Mouse (Mus musculus): ENCODE data around the gene Ddx28.

Ddx28 gene

DNA sequence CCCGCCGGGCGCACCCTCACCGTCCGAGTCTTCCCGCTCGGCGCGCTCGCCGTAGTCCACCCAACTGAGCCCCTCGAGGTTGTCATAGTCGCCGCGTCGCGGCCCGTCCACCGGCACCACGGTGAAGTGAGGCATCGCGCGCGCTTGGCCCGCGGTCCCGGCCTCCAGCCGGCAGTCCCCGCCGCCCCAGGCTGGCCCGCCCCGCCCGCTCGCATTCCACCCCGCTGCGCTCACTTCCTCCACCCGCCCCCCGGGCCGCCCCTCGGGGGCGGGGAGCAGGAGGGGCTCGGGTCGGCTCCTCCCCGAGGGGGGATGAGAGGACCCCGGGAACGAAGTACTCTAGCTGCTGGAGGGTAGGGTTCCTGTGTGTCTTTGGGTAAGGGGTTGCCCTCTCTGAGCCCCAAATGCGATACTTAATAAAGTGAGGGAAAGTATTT is 45.8 kb downstream of the Ddx28 start, which contains the start of gene Slc12a4:
Gene Slc12a4 (minus strand): TSS at position 193 of the 437 bp plus-strand sequence.
- DNase-seq (ENCODE audit: low spot score): no peak

DNA sequence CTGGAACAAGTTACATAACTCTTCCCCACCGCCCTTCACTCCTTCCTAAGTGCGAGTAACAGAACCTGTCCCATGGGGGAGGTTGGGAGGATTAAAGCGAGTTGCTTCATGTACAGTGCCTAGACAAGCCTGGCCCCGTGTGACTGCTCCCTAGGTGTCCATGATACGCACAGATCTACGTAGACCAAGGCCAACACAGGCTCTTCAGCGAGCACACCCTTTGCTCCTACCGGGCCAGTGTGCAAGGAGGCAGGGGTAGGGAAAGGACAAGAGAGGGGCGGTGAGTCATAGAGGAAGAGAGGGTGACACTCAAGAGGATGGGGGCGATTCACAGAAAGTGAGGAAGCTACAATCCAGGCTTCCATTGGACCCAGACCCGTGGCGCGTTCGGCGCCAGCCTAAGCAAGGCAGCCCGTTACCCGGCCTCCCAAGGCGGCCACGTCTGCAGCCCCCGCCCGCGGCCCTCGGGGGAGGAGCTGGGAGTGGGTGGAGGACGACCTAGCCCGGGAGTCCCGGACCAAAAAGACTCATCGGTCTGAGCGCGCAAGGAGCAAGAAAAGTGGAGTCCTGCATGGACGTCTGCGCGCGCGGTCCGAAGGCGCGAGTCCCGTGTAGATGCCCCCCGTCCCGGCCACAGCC is 46.3 kb downstream of the Ddx28 start:
- DNase-seq (ENCODE audit: low spot score): no peak

DNA sequence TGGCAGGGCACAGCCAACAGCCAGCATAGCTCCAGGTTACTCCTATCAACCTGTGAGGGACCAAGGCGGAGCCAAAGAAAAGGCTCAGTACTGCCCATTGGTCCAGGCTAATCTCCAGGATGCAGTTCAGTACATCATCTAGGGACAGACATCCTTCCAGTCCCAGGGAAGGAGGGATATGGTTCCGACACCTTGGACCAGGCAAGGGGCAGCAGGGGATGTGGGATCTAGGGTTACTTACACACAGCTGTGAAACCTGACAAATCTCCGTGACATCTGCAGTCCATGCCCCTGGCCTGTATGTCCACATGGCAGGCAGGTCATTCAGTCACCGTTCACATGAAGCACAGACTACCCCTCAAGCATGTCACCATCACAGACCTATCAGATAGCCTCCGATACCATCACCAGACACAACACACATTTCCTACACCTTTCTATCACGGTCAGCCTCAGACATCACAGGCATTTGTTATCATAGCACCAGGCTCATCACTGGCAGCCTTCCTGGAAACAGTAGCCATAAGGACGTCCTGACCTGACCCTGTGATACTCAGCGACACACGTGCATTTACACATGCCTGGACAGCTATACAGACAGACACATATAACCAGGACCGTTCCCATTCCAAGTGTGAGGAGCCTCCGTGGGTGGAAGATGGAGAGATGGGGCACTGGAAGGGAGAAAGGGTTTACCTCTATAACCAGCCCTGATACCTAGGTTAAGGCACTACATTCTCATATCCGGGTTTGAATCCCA is 47.0 kb downstream of the Ddx28 start:
- no peak for DNase-seq (ENCODE audit: low spot score)

DNA sequence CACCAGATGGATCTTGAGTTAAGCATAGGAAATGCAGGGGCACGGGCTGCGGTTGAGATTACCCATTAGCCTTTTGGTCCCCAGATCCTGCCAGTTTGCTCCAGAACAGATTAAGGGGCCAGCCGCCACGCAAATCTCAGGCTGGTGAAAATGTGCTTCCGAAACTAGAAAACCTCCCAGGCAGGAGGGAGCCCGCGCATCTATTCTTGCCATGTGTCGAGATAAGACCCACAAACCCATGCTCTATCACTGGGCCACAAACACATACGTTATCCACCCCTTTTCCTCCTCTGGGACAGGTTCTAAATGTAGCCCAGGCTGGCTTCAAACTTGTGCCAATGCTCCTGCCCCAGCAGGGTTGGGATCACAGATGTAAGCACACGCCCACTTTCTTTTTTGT is 50.1 kb downstream of the Ddx28 start:
- no peak for DNase-seq (ENCODE audit: low spot score)

DNA sequence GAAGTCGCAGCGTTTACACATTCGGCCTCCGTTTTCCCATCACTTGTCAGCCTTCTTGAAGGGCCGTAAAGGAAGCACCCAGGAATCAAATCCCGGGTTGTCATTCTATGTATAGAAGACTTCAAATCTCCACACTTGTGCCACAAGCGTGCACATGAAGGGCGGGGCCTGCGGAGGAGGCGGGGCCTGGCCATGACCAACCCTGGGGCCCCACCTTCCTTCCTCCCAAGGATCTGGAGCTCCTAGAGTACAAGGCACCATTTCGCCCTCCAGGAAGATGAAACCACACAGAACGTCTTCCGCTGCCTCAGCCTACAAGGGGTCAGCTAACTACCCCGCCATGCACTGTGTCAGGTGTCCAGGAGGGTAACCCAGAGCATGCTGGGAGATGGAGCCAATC is 50.6 kb downstream of the Ddx28 start:
- no peak for DNase-seq (ENCODE audit: low spot score)
